Mouse (Mus musculus): ENCODE data around the gene Oscp1. TPM values are rescaled to one million over a fixed set of nuclear protein-coding genes. Genes with fewer than 3 reads are reported as not detected.

Gene Oscp1
- polyA plus RNA-seq, 1 experiment from 2014 or later = 48.5 TPM

DNA sequence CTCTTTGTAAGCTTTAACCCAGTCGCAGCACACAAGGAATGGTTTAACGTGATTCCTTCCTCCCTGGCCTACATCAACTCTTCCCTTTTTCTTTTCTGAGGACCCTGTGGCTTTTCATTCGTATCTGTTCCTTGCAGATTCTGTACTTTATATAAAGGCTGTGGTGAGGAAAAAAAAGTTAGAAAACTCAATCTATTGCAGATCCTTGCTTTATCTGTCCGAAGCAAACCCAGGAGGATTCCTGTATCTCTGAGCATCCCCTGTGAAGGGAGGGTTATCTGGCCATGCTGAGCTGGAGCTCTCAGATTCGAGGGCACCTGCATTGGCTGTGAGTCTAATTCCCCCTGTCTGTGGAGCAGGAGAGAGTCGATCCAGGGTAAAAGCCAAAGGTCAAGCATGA is 10.5 kb downstream of the Oscp1 start:
- Histone ChIP-seq H3K4me2 (ENCODE audit: low read length) (no peak overlapping the region), H3K9me3 (replicated peaks; ENCODE audit: control insufficient read depth, low read length, poor library complexity, severe bottlenecking) (no peaks in the 10 kb centered on the region), H3K4me3 (ENCODE audit: low read depth, low read length) (no peak overlapping the region), H3K27ac (ENCODE audit: low read length) (no peak overlapping the region), H3K4me1 (ENCODE audit: control insufficient read depth, insufficient read depth, low read length) (no peaks in the 10 kb centered on the region), H3K36me3 (ENCODE audit: control insufficient read depth, insufficient read depth, low read length) (peaks cover 1% of the 10 kb centered on the region; the same call in 1 of the 2 replicates), H3K27me3 (ENCODE audit: control insufficient read depth, insufficient read depth, low read depth, low read length) (no peaks in the 10 kb centered on the region), H3K9ac (ENCODE audit: low read depth, low read length) (no peak overlapping the region)
- no peak for ATAC-seq
- 86% methylated on average over 6 of the region's 6 CpGs for WGBS

GRCm38 (mm10) chr4:126077833-126078232 is 19.5 kb downstream of the Oscp1 start:
- WGBS = 80% methylated on average over 6 of the region's 6 CpGs

GRCm38 (mm10) chr4:126079266-126079665 is 20.9 kb downstream of the Oscp1 start:
- no peak overlapping the region for H3K9ac ChIP-seq (ENCODE audit: low read depth, low read length)
- H3K4me3 ChIP-seq (ENCODE audit: low read depth, low read length) = no peak overlapping the region
- no peaks in the 10 kb centered on the region for H3K9me3 ChIP-seq (replicated peaks; ENCODE audit: control insufficient read depth, low read length, poor library complexity, severe bottlenecking)
- peaks cover 11% of the 10 kb centered on the region; the same call in 1 of the 2 replicates for H3K36me3 ChIP-seq (ENCODE audit: control insufficient read depth, insufficient read depth, low read length)
- H3K4me1 ChIP-seq (ENCODE audit: control insufficient read depth, insufficient read depth, low read length) = no peaks in the 10 kb centered on the region
- H3K4me2 ChIP-seq (ENCODE audit: low read length) = no peak overlapping the region
- WGBS = 89% methylated on average over 4 of the region's 4 CpGs
- no peak for ATAC-seq
- H3K27ac ChIP-seq (ENCODE audit: low read length) = no peak overlapping the region
- H3K27me3 ChIP-seq (ENCODE audit: control insufficient read depth, insufficient read depth, low read depth, low read length) = no peaks in the 10 kb centered on the region

More at GRCm38 (mm10) chr4:126077833-126078232, 19.5 kb downstream of the Oscp1 start:
- H3K4me3 ChIP-seq (ENCODE audit: low read depth, low read length) = no peak overlapping the region
- no peaks in the 10 kb centered on the region for H3K27me3 ChIP-seq (ENCODE audit: control insufficient read depth, insufficient read depth, low read depth, low read length)
- H3K36me3 ChIP-seq (ENCODE audit: control insufficient read depth, insufficient read depth, low read length) = peaks cover 9% of the 10 kb centered on the region; the same call in 1 of the 2 replicates
- no peaks in the 10 kb centered on the region for H3K4me1 ChIP-seq (ENCODE audit: control insufficient read depth, insufficient read depth, low read length)
- ATAC-seq = no peak
- no peak overlapping the region for H3K9ac ChIP-seq (ENCODE audit: low read depth, low read length)
- H3K4me2 ChIP-seq (ENCODE audit: low read length) = no peak overlapping the region
- H3K9me3 ChIP-seq (replicated peaks; ENCODE audit: control insufficient read depth, low read length, poor library complexity, severe bottlenecking) = no peaks in the 10 kb centered on the region
- H3K27ac ChIP-seq (ENCODE audit: low read length) = no peak overlapping the region

- no peaks in the 10 kb centered on the region for H3K4me1 ChIP-seq (ENCODE audit: control insufficient read depth, insufficient read depth, low read length)
- no peaks in the 10 kb centered on the region for H3K27me3 ChIP-seq (ENCODE audit: control insufficient read depth, insufficient read depth, low read depth, low read length)
- H3K36me3 ChIP-seq (ENCODE audit: control insufficient read depth, insufficient read depth, low read length) = peaks cover 13% of the 10 kb centered on the region; the same call in 1 of the 2 replicates
- no peak overlapping the region for H3K9ac ChIP-seq (ENCODE audit: low read depth, low read length)
- H3K4me2 ChIP-seq (ENCODE audit: low read length) = no peak overlapping the region
- H3K9me3 ChIP-seq (replicated peaks; ENCODE audit: control insufficient read depth, low read length, poor library complexity, severe bottlenecking) = no peaks in the 10 kb centered on the region
- H3K4me3 ChIP-seq (ENCODE audit: low read depth, low read length) = no peak overlapping the region
- WGBS = 82% methylated on average over 1 of the region's 1 CpGs
- no peak overlapping the region for H3K27ac ChIP-seq (ENCODE audit: low read length)
- no peak for ATAC-seq
These were observed 23.2 kb downstream of the Oscp1 start for GRCm38 (mm10) chr4:126081601-126082000.

- no peak for ATAC-seq
- Histone ChIP-seq H3K4me3 (ENCODE audit: low read depth, low read length) (no peak overlapping the region), H3K36me3 (ENCODE audit: control insufficient read depth, insufficient read depth, low read length) (peaks cover 13% of the 10 kb centered on the region; the same call in 1 of the 2 replicates), H3K27me3 (ENCODE audit: control insufficient read depth, insufficient read depth, low read depth, low read length) (no peaks in the 10 kb centered on the region), H3K27ac (ENCODE audit: low read length) (no peak overlapping the region), H3K4me1 (ENCODE audit: control insufficient read depth, insufficient read depth, low read length) (no peaks in the 10 kb centered on the region), H3K4me2 (ENCODE audit: low read length) (no peak overlapping the region), H3K9me3 (replicated peaks; ENCODE audit: control insufficient read depth, low read length, poor library complexity, severe bottlenecking) (no peaks in the 10 kb centered on the region), H3K9ac (ENCODE audit: low read depth, low read length) (no peak overlapping the region)
- 97% methylated on average over 9 of the region's 9 CpGs for WGBS
These were observed 24.7 kb downstream of the Oscp1 start for GRCm38 (mm10) chr4:126083021-126083420.

- Histone ChIP-seq H3K27me3 (ENCODE audit: control insufficient read depth, insufficient read depth, low read depth, low read length) (no peaks in the 10 kb centered on the region), H3K36me3 (ENCODE audit: control insufficient read depth, insufficient read depth, low read length) (peaks cover 13% of the 10 kb centered on the region; the same call in 1 of the 2 replicates), H3K4me3 (ENCODE audit: low read depth, low read length) (no peak overlapping the region), H3K9ac (ENCODE audit: low read depth, low read length) (no peak overlapping the region), H3K27ac (ENCODE audit: low read length) (no peak overlapping the region), H3K4me2 (ENCODE audit: low read length) (no peak overlapping the region), H3K9me3 (replicated peaks; ENCODE audit: control insufficient read depth, low read length, poor library complexity, severe bottlenecking) (no peaks in the 10 kb centered on the region), H3K4me1 (ENCODE audit: control insufficient read depth, insufficient read depth, low read length) (no peaks in the 10 kb centered on the region)
- no peak for ATAC-seq
- WGBS = 72% methylated on average over 8 of the region's 8 CpGs
These were observed 26.0 kb downstream of the Oscp1 start for GRCm38 (mm10) chr4:126084382-126084781.

GRCm38 (mm10) chr4:126085996-126086576 is 27.7 kb downstream of the Oscp1 start:
- ATAC-seq = peak; percentile 73; the same call in 1 of the 2 replicates
- H3K4me1 ChIP-seq (ENCODE audit: control insufficient read depth, insufficient read depth, low read length) = no peaks in the 10 kb centered on the region
- no peaks in the 10 kb centered on the region for H3K27me3 ChIP-seq (ENCODE audit: control insufficient read depth, insufficient read depth, low read depth, low read length)
- H3K9me3 ChIP-seq (replicated peaks; ENCODE audit: control insufficient read depth, low read length, poor library complexity, severe bottlenecking) = no peaks in the 10 kb centered on the region
- no peak overlapping the region for H3K4me2 ChIP-seq (ENCODE audit: low read length)
- H3K4me3 ChIP-seq (ENCODE audit: low read depth, low read length) = no peak overlapping the region
- WGBS = 33% methylated on average over 7 of the region's 7 CpGs
- H3K36me3 ChIP-seq (ENCODE audit: control insufficient read depth, insufficient read depth, low read length) = peaks cover 13% of the 10 kb centered on the region; the same call in 1 of the 2 replicates
- no peak overlapping the region for H3K9ac ChIP-seq (ENCODE audit: low read depth, low read length)
- H3K27ac ChIP-seq (ENCODE audit: low read length) = no peak overlapping the region

DNA sequence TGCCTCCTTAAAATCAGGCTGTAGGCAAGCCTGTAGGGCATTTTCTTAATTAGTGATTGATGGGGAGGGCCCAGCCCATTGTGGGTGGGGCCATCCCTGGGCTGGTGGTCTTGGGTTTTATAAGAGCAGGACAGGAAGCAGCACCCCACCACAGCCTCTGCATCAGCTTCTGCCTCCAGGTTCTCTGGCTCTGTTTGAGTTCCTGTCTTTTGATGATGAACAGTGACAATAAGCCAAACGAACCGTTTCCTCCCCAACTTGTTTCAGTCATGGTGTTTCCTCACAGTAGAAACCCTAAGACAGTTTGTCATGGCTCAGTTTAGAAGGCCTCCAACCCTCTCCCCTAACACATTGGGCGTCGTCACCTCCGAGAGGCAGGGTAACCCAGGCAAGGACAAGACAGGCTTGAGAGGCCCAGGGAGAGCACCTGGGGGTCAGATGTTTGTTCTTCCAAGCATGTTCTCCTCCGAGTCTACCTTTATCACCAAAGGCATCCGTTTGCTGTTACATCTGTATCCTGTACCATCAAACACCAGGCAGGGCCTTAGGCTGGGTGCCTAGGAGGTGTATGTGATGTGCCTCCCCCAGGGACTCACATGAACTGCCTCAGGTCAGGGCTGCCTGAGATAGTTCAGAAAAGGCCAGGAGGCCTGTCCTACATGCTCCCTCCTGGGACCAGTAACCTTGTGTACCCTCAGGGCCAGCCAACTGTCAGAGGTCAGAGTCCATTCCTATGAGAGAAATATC is 31.9 kb downstream of the Oscp1 start:
- no peak for ATAC-seq
- no peaks in the 10 kb centered on the region for H3K27me3 ChIP-seq (ENCODE audit: control insufficient read depth, insufficient read depth, low read depth, low read length)
- H3K9me3 ChIP-seq (replicated peaks; ENCODE audit: control insufficient read depth, low read length, poor library complexity, severe bottlenecking) = no peaks in the 10 kb centered on the region
- H3K4me2 ChIP-seq (ENCODE audit: low read length) = no peak overlapping the region
- no peak overlapping the region for H3K4me3 ChIP-seq (ENCODE audit: low read depth, low read length)
- H3K27ac ChIP-seq (ENCODE audit: low read length) = no peak overlapping the region
- no peaks in the 10 kb centered on the region for H3K4me1 ChIP-seq (ENCODE audit: control insufficient read depth, insufficient read depth, low read length)
- H3K36me3 ChIP-seq (ENCODE audit: control insufficient read depth, insufficient read depth, low read length) = no peaks in the 10 kb centered on the region
- no peak overlapping the region for H3K9ac ChIP-seq (ENCODE audit: low read depth, low read length)
- WGBS = 84% methylated on average over 7 of the region's 7 CpGs

GRCm38 (mm10) chr4:126090848-126091124 is 32.4 kb downstream of the Oscp1 start:
- Histone ChIP-seq H3K36me3 (ENCODE audit: control insufficient read depth, insufficient read depth, low read length) (no peaks in the 10 kb centered on the region), H3K4me1 (ENCODE audit: control insufficient read depth, insufficient read depth, low read length) (no peaks in the 10 kb centered on the region), H3K27ac (ENCODE audit: low read length) (no peak overlapping the region), H3K9me3 (replicated peaks; ENCODE audit: control insufficient read depth, low read length, poor library complexity, severe bottlenecking) (no peaks in the 10 kb centered on the region), H3K27me3 (ENCODE audit: control insufficient read depth, insufficient read depth, low read depth, low read length) (no peaks in the 10 kb centered on the region), H3K4me2 (ENCODE audit: low read length) (no peak overlapping the region), H3K9ac (ENCODE audit: low read depth, low read length) (no peak overlapping the region), H3K4me3 (ENCODE audit: low read depth, low read length) (no peak overlapping the region)
- WGBS = 81% methylated on average over 4 of the region's 4 CpGs
- no peak for ATAC-seq
